In genomic region chr12:54734307-54735131, GRCm38 (mm10) we compare ENCODE assay signal across 7 mouse cellular contexts. TPM values are rescaled to one million over a fixed set of nuclear protein-coding genes. Genes with fewer than 3 reads are reported as not detected.
A peak's percentile ranks its signal among the peaks of the same experiment; 100 is the strongest.
DNase-seq lines count a peak whose midpoint lies in the region; ATAC-seq and TF ChIP-seq lines count a peak whose summit lies in the region.
"Not testable (repeated sequence)": the region's sequence is repeated elsewhere in the genome, so short reads cannot be mapped to it uniquely, and the experiment has no call there.

No protein-coding gene starts in this region.

- peak; percentile 64 for ATAC-seq in forebrain, embryonic 14.5 days
- ATAC-seq in kidney, embryonic 14.5 days (ENCODE audit: low FRiP score, low TSS enrichment), result peak; percentile 64
- ATAC-seq in liver, embryonic 14.5 days (ENCODE audit: insufficient read depth), result peak; percentile 58
- peak; percentile 71 for ATAC-seq in midbrain, embryonic 14.5 days (ENCODE audit: low FRiP score, low TSS enrichment)

- not testable (repeated sequence) for H3K4me2 ChIP-seq in forebrain, embryonic 14.5 days (ENCODE audit: low read length); kidney, embryonic 14.5 days (replicated peaks; ENCODE audit: low read depth, low read length); liver, embryonic 14.5 days (ENCODE audit: low read depth); midbrain, embryonic 14.5 days (ENCODE audit: low read length)

- 2% methylated on average over 7 of the region's 49 CpGs for WGBS in cerebellum, adult 2 months
- WGBS in forebrain, embryonic 14.5 days, result 0% methylated on average over 6 of the region's 49 CpGs
- WGBS in kidney, embryonic 14.5 days, result 0% methylated on average over 5 of the region's 49 CpGs
- 0% methylated on average over 7 of the region's 49 CpGs for WGBS in liver, embryonic 14.5 days (ENCODE audit: insufficient replicate concordance)
- 0% methylated on average over 8 of the region's 49 CpGs for WGBS in midbrain, embryonic 14.5 days

- peak in 1 of 2 experiments; percentile 30 for DNase-seq in cerebellum, adult 2 months
- not testable (repeated sequence) for DNase-seq in forebrain, embryonic 14.5 days (ENCODE audit: low spot score); liver, embryonic 14.5 days (ENCODE audit: low read depth in 3 of 3, low spot score in 3 of 3); midbrain, embryonic 14.5 days
- DNase-seq in heart, postnatal 10 days, result peak; percentile 40 to 56
- DNase-seq in spleen, postnatal 14 days (ENCODE audit: low spot score in 2 of 2), result peak; percentile 15 to 44

- not testable (repeated sequence) for H3K27me3 ChIP-seq in cerebellum, adult 2 months (ENCODE audit: control insufficient read depth, insufficient read depth, low read length); forebrain, embryonic 14.5 days (replicated peaks; ENCODE audit: control insufficient read depth, insufficient read depth, low read length); kidney, embryonic 14.5 days (ENCODE audit: control insufficient read depth, insufficient read depth, low read length); liver, embryonic 14.5 days (ENCODE audit: control insufficient read depth, insufficient read depth, low read length); midbrain, embryonic 14.5 days (ENCODE audit: control insufficient read depth, insufficient read depth, low read length)

- H3K27ac ChIP-seq in cerebellum, adult 2 months (ENCODE audit: insufficient read depth, low read length); forebrain, embryonic 14.5 days (ENCODE audit: low read depth, low read length); kidney, embryonic 14.5 days (ENCODE audit: low read depth, low read length); liver, embryonic 14.5 days; midbrain, embryonic 14.5 days (replicated peaks; ENCODE audit: low read depth, low read length): not testable (repeated sequence)

- H3K4me1 ChIP-seq in cerebellum, adult 2 months (ENCODE audit: control insufficient read depth, insufficient read depth, low read length); forebrain, embryonic 14.5 days (ENCODE audit: control insufficient read depth, insufficient read depth, low read length); kidney, embryonic 14.5 days (ENCODE audit: control insufficient read depth, insufficient read depth, low read length); liver, embryonic 14.5 days (replicated peaks; ENCODE audit: control insufficient read depth in 2 of 2, insufficient read depth in 2 of 2, low read length in 1 of 2); midbrain, embryonic 14.5 days (ENCODE audit: control insufficient read depth, insufficient read depth, low read length): not testable (repeated sequence)

- not testable (repeated sequence) for H3K9me3 ChIP-seq in forebrain, embryonic 14.5 days (replicated peaks; ENCODE audit: control insufficient read depth, low read length); kidney, embryonic 14.5 days (ENCODE audit: control insufficient read depth, low read length); liver, embryonic 14.5 days (ENCODE audit: control insufficient read depth, low read length); midbrain, embryonic 14.5 days (ENCODE audit: control insufficient read depth, low read length)

- TF ChIP-seq CTCF in cerebellum, adult 2 months (IDR thresholded peaks at IDR 0.05; ENCODE audit: borderline replicate concordance, insufficient read depth, low read depth, low read length); liver, embryonic 14.5 days (IDR thresholded peaks at IDR 0.05; ENCODE audit: low read depth): not testable (repeated sequence)

- 0 out of 2 replicates have a peak, but pooled peaks have one; percentile 18 for TF ChIP-seq POLR2A in cerebellum, adult 2 months (IDR thresholded peaks at IDR 0.05; ENCODE audit: borderline replicate concordance, insufficient read depth, low read length)

- H3K4me3 ChIP-seq in cerebellum, adult 2 months (replicated peaks; ENCODE audit: insufficient read depth, low read depth, low read length); forebrain, embryonic 14.5 days (ENCODE audit: low read depth, low read length); kidney, embryonic 14.5 days (ENCODE audit: low read length); liver, embryonic 14.5 days (ENCODE audit: insufficient read depth in 1 of 2, low read depth in 2 of 2, low read length in 2 of 2); midbrain, embryonic 14.5 days (replicated peaks; ENCODE audit: low read depth, low read length): not testable (repeated sequence)

- intact Hi-C loops in heart, postnatal 10 days (cut with DNase I), result not testable (repeated sequence)

- 0 out of 2 replicates have a peak, but pooled peaks have one; percentile 17 for TF ChIP-seq EP300 in liver, embryonic 14.5 days (IDR thresholded peaks at IDR 0.05; ENCODE audit: low read depth)

- not testable (repeated sequence) for H3K36me3 ChIP-seq in forebrain, embryonic 14.5 days (ENCODE audit: control insufficient read depth, insufficient read depth, low read length); kidney, embryonic 14.5 days (ENCODE audit: control insufficient read depth, insufficient read depth, low read length); liver, embryonic 14.5 days (replicated peaks; ENCODE audit: control insufficient read depth, insufficient read depth, low read depth); midbrain, embryonic 14.5 days (ENCODE audit: control insufficient read depth, insufficient read depth, low read length)

- not testable (repeated sequence) for H3K9ac ChIP-seq in forebrain, embryonic 14.5 days (ENCODE audit: low read length); kidney, embryonic 14.5 days (ENCODE audit: low read depth, low read length); liver, embryonic 14.5 days (replicated peaks); midbrain, embryonic 14.5 days (replicated peaks; ENCODE audit: low read length)

RNA-seq across cellular contexts. Expression of gene Eapp, which starts 38.8 kb away (rescaled TPM):
- 27.4 and 28.6 TPM in 2 replicates for polyA plus RNA-seq in cerebellum, adult 2 months (2012; rRNA removed)
- polyA plus RNA-seq in forebrain, embryonic 14.5 days (2014; fragmentation: Nextera tagmentation; extraction: Ambion mirVana), result 84.0 and 87.0 TPM in 2 replicates
- 10 to 100 TPM; 27.5 to 33.6 TPM for total RNA-seq in heart, postnatal 10 days (2021)
- 59.9 and 80.3 TPM in 2 replicates for polyA plus RNA-seq in kidney, embryonic 14.5 days (2014; fragmentation: Nextera tagmentation; extraction: Ambion mirVana)
- polyA plus RNA-seq in liver, embryonic 14.5 days (2012; rRNA removed), result 4.0 and 8.7 TPM in 2 replicates
- polyA plus RNA-seq in liver, embryonic 14.5 days (2014; fragmentation: Nextera tagmentation; extraction: Ambion mirVana), result 41.8 and 45.7 TPM in 2 replicates
- 85.0 and 103 TPM in 2 replicates for polyA plus RNA-seq in midbrain, embryonic 14.5 days (2014; fragmentation: Nextera tagmentation; extraction: Ambion mirVana)
